Mouse (Mus musculus) MEL (cell line): ENCODE measurements at regions not wholly inside any gene's neighbourhood (a gene's known extent, or its start where the extent isn't known, plus 50 kb on each side); places are given as distances from the start of the nearest gene placed in this dataset.

ENCODE experiments used
- DNase-seq: peaks from one replicate; pipeline ENCODE4 v3.0.0; 2011; ENCODE audit warnings: low read depth, low spot score
- H3K27ac ChIP-seq: 2 replicates; pipeline ENCODE4 v1.5.1; 2012; ENCODE audit warnings: low read depth, mild to moderate bottlenecking, control low read depth, low read length, moderate library complexity; ENCODE audit not compliant: control insufficient read depth
- H3K27me3 ChIP-seq, 2 experiments: fragments of 150-350 bp in 1 of 2; sonication (generic) in 1 of 2; 2 replicates each; pipeline ENCODE4 v1.6.1; 2012; ENCODE audit warnings: low read length in 2 of 2, mild to moderate bottlenecking in 2 of 2, improper control_type of control experiment in 1 of 2, moderate library complexity in 1 of 2; ENCODE audit not compliant: insufficient read depth in 2 of 2, control insufficient read depth in 1 of 2
- H3K36me3 ChIP-seq, 2 experiments: 2 replicates each; pipeline ENCODE4 v1.6.1; 2012 to 2014; ENCODE audit warnings: low read length in 2 of 2, improper control_type of control experiment in 1 of 2, inconsistent platforms in 1 of 2, mild to moderate bottlenecking in 1 of 2; ENCODE audit not compliant: insufficient read depth in 2 of 2, control insufficient read depth in 1 of 2
- H3K4me1 ChIP-seq, 2 experiments: fragments of 150-350 bp in 1 of 2; sonication (generic) in 1 of 2; 2 replicates each; pipeline ENCODE4 v1.6.1; 2012; ENCODE audit warnings: low read length in 2 of 2, improper control_type of control experiment in 1 of 2, mild to moderate bottlenecking in 1 of 2; ENCODE audit not compliant: insufficient read depth in 2 of 2, control insufficient read depth in 1 of 2
- H3K4me3 ChIP-seq, 2 experiments: fragments of 150-350 bp in 1 of 2; sonication (generic) in 1 of 2; 2 replicates each; pipeline ENCODE4 v1.5.1; 2012; ENCODE audit warnings: low read depth in 2 of 2, low read length in 2 of 2, mild to moderate bottlenecking in 2 of 2, moderate library complexity in 2 of 2, control low read depth in 1 of 2, improper control_type of control experiment in 1 of 2; ENCODE audit not compliant: control insufficient read depth in 1 of 2, insufficient read depth in 1 of 2
- H3K79me2 ChIP-seq: 2 replicates; pipeline ENCODE4 v1.6.1; 2012; ENCODE audit warnings: mild to moderate bottlenecking, low read length, moderate library complexity; ENCODE audit not compliant: control insufficient read depth, poor library complexity, insufficient read depth
- H3K9ac ChIP-seq: 2 replicates; pipeline ENCODE4 v1.6.1; 2012; ENCODE audit warnings: low read depth, mild to moderate bottlenecking, control low read depth, low read length, moderate library complexity; ENCODE audit not compliant: control insufficient read depth, poor library complexity, severe bottlenecking
- H3K9me3 ChIP-seq: fragments of 150-350 bp; sonication (generic); replicated peaks from 2 replicates; pipeline ENCODE4 v1.6.1; 2012; ENCODE audit warnings: mild to moderate bottlenecking, low read length, improper control_type of control experiment, moderate library complexity; ENCODE audit not compliant: insufficient read depth
- CHD1 ChIP-seq: IDR thresholded peaks from 2 replicates; pipeline ENCODE4 v1.6.1; 2012; ENCODE audit warnings: low read depth, mild to moderate bottlenecking, inconsistent platforms, low read length, improper control_type of control experiment
- CHD2 ChIP-seq: IDR thresholded peaks from 2 replicates; pipeline ENCODE4 v1.6.1; 2011; ENCODE audit warnings: low read length, improper control_type of control experiment
- CTCF ChIP-seq, 3 experiments: IDR thresholded peaks in 2 of 3; conservative IDR thresholded peaks in 1 of 3; 2 replicates each; pipeline ENCODE4 v1.5.1; 2011 to 2012; ENCODE audit warnings: low read length in 3 of 3, low read depth in 2 of 3, mild to moderate bottlenecking in 2 of 3, improper control_type of control experiment in 1 of 3, inconsistent platforms in 1 of 3, mixed read lengths in 1 of 3, moderate library complexity in 1 of 3; ENCODE audit not compliant: control insufficient read depth in 1 of 3, insufficient read depth in 1 of 3, poor library complexity in 1 of 3, severe bottlenecking in 1 of 3
- E2F4 ChIP-seq: IDR thresholded peaks from 2 replicates; pipeline ENCODE4 v1.6.1; 2011; ENCODE audit warnings: low read depth, low read length, improper control_type of control experiment, borderline replicate concordance
- ELF1 ChIP-seq: IDR thresholded peaks from 2 replicates; pipeline ENCODE4 v1.6.1; 2014; ENCODE audit warnings: low read depth, mild to moderate bottlenecking, inconsistent platforms, low read length, improper control_type of control experiment, moderate library complexity
- EP300 ChIP-seq, 2 experiments: IDR thresholded peaks; 2 replicates each; pipeline ENCODE4 v1.6.1; 2011; ENCODE audit warnings: improper control_type of control experiment in 2 of 2, low read length in 2 of 2, low read depth in 1 of 2, mild to moderate bottlenecking in 1 of 2
- ETS1 ChIP-seq: IDR thresholded peaks from 2 replicates; pipeline ENCODE4 v1.6.1; 2012; ENCODE audit warnings: low read depth, mild to moderate bottlenecking, inconsistent platforms, low read length, improper control_type of control experiment, moderate library complexity
- GABPA ChIP-seq: IDR thresholded peaks from 2 replicates; pipeline ENCODE4 v1.6.1; 2012; ENCODE audit warnings: low read depth, mild to moderate bottlenecking, inconsistent platforms, low read length, improper control_type of control experiment, moderate library complexity
- GATA1 ChIP-seq: IDR thresholded peaks from 2 replicates; pipeline ENCODE4 v1.6.1; 2011; ENCODE audit warnings: low read depth, low read length, improper control_type of control experiment
- JUND ChIP-seq: IDR thresholded peaks from 2 replicates; pipeline ENCODE4 v1.6.1; 2011; ENCODE audit warnings: low read depth, mild to moderate bottlenecking, improper control_type of control experiment, low read length
- MAZ ChIP-seq: IDR thresholded peaks from 2 replicates; pipeline ENCODE4 v1.6.1; 2012; ENCODE audit warnings: low read depth, mild to moderate bottlenecking, inconsistent platforms, low read length, improper control_type of control experiment
- MEF2A ChIP-seq: IDR thresholded peaks from 2 replicates; pipeline ENCODE4 v1.6.1; 2014; ENCODE audit warnings: low read depth, mild to moderate bottlenecking, inconsistent platforms, low read length, improper control_type of control experiment; ENCODE audit not compliant: poor library complexity, insufficient replicate concordance, severe bottlenecking; ENCODE audit errors: extremely low read depth
- MXI1 ChIP-seq: IDR thresholded peaks from 2 replicates; pipeline ENCODE4 v1.6.1; 2011; ENCODE audit warnings: mild to moderate bottlenecking, low read depth, low read length, improper control_type of control experiment
- NRF1 ChIP-seq: IDR thresholded peaks from 2 replicates; pipeline ENCODE4 v1.6.1; 2014; ENCODE audit warnings: low read depth, mild to moderate bottlenecking, inconsistent platforms, low read length, improper control_type of control experiment, moderate library complexity; ENCODE audit not compliant: poor library complexity, insufficient read depth, severe bottlenecking
- POLR2A ChIP-seq, 2 experiments: IDR thresholded peaks; 2 replicates each; pipeline ENCODE4 v1.6.1; 2011 to 2012; ENCODE audit warnings: low read length in 2 of 2, mild to moderate bottlenecking in 2 of 2, control low read depth in 1 of 2, improper control_type of control experiment in 1 of 2, low read depth in 1 of 2, moderate library complexity in 1 of 2; ENCODE audit not compliant: control insufficient read depth in 1 of 2, insufficient read depth in 1 of 2, poor library complexity in 1 of 2
- POLR2AphosphoS5 ChIP-seq: IDR thresholded peaks from 2 replicates; pipeline ENCODE4 v1.6.1; 2012; ENCODE audit warnings: low read depth, borderline replicate concordance, mild to moderate bottlenecking, inconsistent platforms, low read length, moderate library complexity, mixed read lengths
- SMC3 ChIP-seq: IDR thresholded peaks from 2 replicates; pipeline ENCODE4 v1.6.1; 2011; ENCODE audit warnings: low read depth, low read length, improper control_type of control experiment
- TAL1 ChIP-seq: IDR thresholded peaks from 2 replicates; pipeline ENCODE4 v1.6.1; 2012; ENCODE audit warnings: mild to moderate bottlenecking, inconsistent platforms, low read length, moderate library complexity, mixed read lengths
- UBTF ChIP-seq: IDR thresholded peaks from 2 replicates; pipeline ENCODE4 v1.6.1; 2012; ENCODE audit warnings: low read depth, mild to moderate bottlenecking, inconsistent platforms, low read length, improper control_type of control experiment, moderate library complexity, borderline replicate concordance; ENCODE audit not compliant: insufficient read depth
- USF1 ChIP-seq: IDR thresholded peaks from 2 replicates; pipeline ENCODE4 v1.6.1; 2014; ENCODE audit warnings: low read depth, mild to moderate bottlenecking, inconsistent platforms, low read length, improper control_type of control experiment, moderate library complexity
- ZKSCAN1 ChIP-seq: IDR thresholded peaks from 2 replicates; pipeline ENCODE4 v1.6.1; 2012; ENCODE audit warnings: low read depth, mild to moderate bottlenecking, inconsistent platforms, low read length, improper control_type of control experiment, moderate library complexity
- ZMIZ1 ChIP-seq: IDR thresholded peaks from 2 replicates; pipeline ENCODE4 v1.6.1; 2012; ENCODE audit warnings: low read depth, mild to moderate bottlenecking, inconsistent platforms, low read length, improper control_type of control experiment, moderate library complexity
- ZNF384 ChIP-seq: IDR thresholded peaks from 2 replicates; pipeline ENCODE4 v1.6.1; 2012; ENCODE audit warnings: low read depth, mild to moderate bottlenecking, inconsistent platforms, low read length, improper control_type of control experiment

- TF ChIP-seq MEF2A = no peak
- TF ChIP-seq GATA1 = no peak
- TF ChIP-seq JUND = no peak
- TF ChIP-seq E2F4 = no peak
- TF ChIP-seq MXI1 = no peak
- no peak for TF ChIP-seq POLR2A (IDR thresholded peaks at IDR 0.05; ENCODE audit: control insufficient read depth in 1 of 2, insufficient read depth in 1 of 2, low read depth in 1 of 2, low read length in 2 of 2, poor library complexity in 1 of 2)
- no peak for TF ChIP-seq ETS1
- TF ChIP-seq GABPA = no peak
- TF ChIP-seq USF1 = no peak
- no peak for TF ChIP-seq ZMIZ1
- peak; percentile 89 for TF ChIP-seq ZNF384
- no peak for TF ChIP-seq CTCF (IDR thresholded peaks at IDR 0.05 in 2 of 3, conservative IDR thresholded peaks at IDR 0.05 in 1 of 3; ENCODE audit: control insufficient read depth in 1 of 3, insufficient read depth in 1 of 3, low read depth in 2 of 3, low read length in 3 of 3, poor library complexity in 1 of 3, severe bottlenecking in 1 of 3)
- TF ChIP-seq MAZ = no peak
- TF ChIP-seq NRF1 = no peak
- TF ChIP-seq UBTF = no peak
- TF ChIP-seq TAL1 = no peak
- no peak for TF ChIP-seq POLR2AphosphoS5
- TF ChIP-seq EP300 (IDR thresholded peaks at IDR 0.05; ENCODE audit: low read depth in 1 of 2, low read length in 2 of 2) = 0 out of 4 replicates have a peak, but pooled peaks of 1 of the 2 experiments have one; percentile 3
- TF ChIP-seq CHD2 = no peak
- TF ChIP-seq ZKSCAN1 = no peak
- peak; percentile 59; the same call in 1 of the 2 replicates for TF ChIP-seq ELF1
- TF ChIP-seq CHD1 = no peak
- no peak for TF ChIP-seq SMC3
- peak; percentile 63 for DNase-seq
- Histone ChIP-seq H3K79me2 (no peaks in the 10 kb centered on the region), H3K27ac (peak overlapping the region; percentile 62; the same call in 1 of the 2 replicates), H3K4me3 (no peak overlapping the region; a peak in 1 of 4 replicates), H3K9ac (peak overlapping the region; percentile 35), H3K36me3 (peaks cover 0 to 15% of the 10 kb centered on the region in 2 experiments; a peak in 2 of 4 replicates), H3K4me1 (peaks cover 2 to 25% of the 10 kb centered on the region in 2 experiments), H3K9me3 (no peaks in the 10 kb centered on the region), H3K27me3 (no peaks in the 10 kb centered on the region)
Measured at GRCm38 (mm10) chr14:102883344-102884122, 98.9 kb downstream of the Kctd12 start.
